Mouse (Mus musculus) hindbrain, embryonic 15.5 days (tissue): ENCODE measurements at regions not wholly inside any gene's neighbourhood (a gene's known extent, or its start where the extent isn't known, plus 50 kb on each side); places are given as distances from the start of the nearest gene placed in this dataset.

ENCODE experiments used
- ATAC-seq: fragments of 200-750 bp; cut with Nextera tagmentation; 2 replicates; pipeline ENCODE4 v1.8.0; 2017; ENCODE audit warnings: low read depth, moderate number of reproducible peaks, moderate TSS enrichment; ENCODE audit not compliant: low FRiP score
- H3K27ac ChIP-seq: fragments of 300-500 bp; sonication (generic); replicated peaks from 2 replicates; pipeline ENCODE4 v1.5.1; 2015; ENCODE audit warnings: mild to moderate bottlenecking, inconsistent platforms
- H3K27me3 ChIP-seq: fragments of 300-500 bp; sonication (generic); 2 replicates; pipeline ENCODE4 v1.6.1; 2015; ENCODE audit warnings: control low read depth, inconsistent platforms
- H3K36me3 ChIP-seq: fragments of 300-500 bp; sonication (generic); 2 replicates; pipeline ENCODE4 v1.6.1; 2015; ENCODE audit warnings: control low read depth, inconsistent platforms
- H3K4me1 ChIP-seq: fragments of 300-500 bp; sonication (generic); replicated peaks from 2 replicates; pipeline ENCODE4 v1.6.1; 2015; ENCODE audit warnings: control low read depth, inconsistent platforms
- H3K4me2 ChIP-seq: fragments of 300-500 bp; sonication (generic); 2 replicates; pipeline ENCODE4 v1.6.1; 2015; ENCODE audit warnings: moderate library complexity, mild to moderate bottlenecking, inconsistent platforms
- H3K4me3 ChIP-seq: fragments of 300-500 bp; sonication (generic); 2 replicates; pipeline ENCODE4 v1.5.1; 2015; ENCODE audit warnings: mild to moderate bottlenecking, inconsistent platforms
- H3K9ac ChIP-seq: fragments of 300-500 bp; sonication (generic); 2 replicates; pipeline ENCODE4 v1.6.1; 2015; ENCODE audit warnings: inconsistent platforms
- H3K9me3 ChIP-seq: fragments of 300-500 bp; sonication (generic); 2 replicates; pipeline ENCODE4 v1.6.1; 2016; ENCODE audit warnings: control low read depth, inconsistent platforms
- WGBS: fragments of 180-500 bp; shearing (Covaris S2); methylation state at CpG from one replicate; pipeline ENCODE4 v1.1.7; 2015; 5-methylcytosine and 5-hydroxymethylcytosine counted together

GRCm38 (mm10) chr7:83084496-83085082 is 217.5 kb downstream of the Mex3b start:
- 81% methylated on average over 6 of the region's 6 CpGs for WGBS
- no peaks in the 10 kb centered on the region for H3K27me3 ChIP-seq
- H3K4me3 ChIP-seq = no peak overlapping the region
- no peaks in the 10 kb centered on the region for H3K36me3 ChIP-seq
- ATAC-seq = no peak
- no peak overlapping the region for H3K9ac ChIP-seq
- H3K27ac ChIP-seq = no peak overlapping the region
- no peak overlapping the region for H3K4me2 ChIP-seq
- H3K9me3 ChIP-seq = no peaks in the 10 kb centered on the region
- peaks cover 6% of the 10 kb centered on the region; the same call in 1 of the 2 replicates for H3K4me1 ChIP-seq

GRCm38 (mm10) chr7:83085547-83086158 is 218.5 kb downstream of the Mex3b start:
- Histone ChIP-seq H3K4me1 (peaks cover 6% of the 10 kb centered on the region; the same call in 1 of the 2 replicates), H3K4me2 (no peak overlapping the region), H3K36me3 (no peaks in the 10 kb centered on the region), H3K9me3 (no peaks in the 10 kb centered on the region), H3K27ac (no peak overlapping the region), H3K9ac (no peak overlapping the region), H3K27me3 (no peaks in the 10 kb centered on the region), H3K4me3 (no peak overlapping the region)
- ATAC-seq = peak; percentile 65; the same call in 1 of the 2 replicates
- WGBS = 23% methylated on average over 4 of the region's 4 CpGs

GRCm38 (mm10) chr7:83087408-83087807 is 220.3 kb downstream of the Mex3b start:
- no peaks in the 10 kb centered on the region for H3K27me3 ChIP-seq
- H3K27ac ChIP-seq = no peak overlapping the region
- H3K9ac ChIP-seq = no peak overlapping the region
- no peak overlapping the region for H3K4me2 ChIP-seq
- H3K9me3 ChIP-seq = no peaks in the 10 kb centered on the region
- 85% methylated on average over 4 of the region's 4 CpGs for WGBS
- peaks cover 6% of the 10 kb centered on the region; the same call in 1 of the 2 replicates for H3K4me1 ChIP-seq
- ATAC-seq = no peak
- no peak overlapping the region for H3K4me3 ChIP-seq
- no peaks in the 10 kb centered on the region for H3K36me3 ChIP-seq

- no peaks in the 10 kb centered on the region for H3K36me3 ChIP-seq
- H3K4me3 ChIP-seq = no peak overlapping the region
- no peaks in the 10 kb centered on the region for H3K27me3 ChIP-seq
- no peak overlapping the region for H3K4me2 ChIP-seq
- no peak overlapping the region for H3K9ac ChIP-seq
- 18% methylated on average over 4 of the region's 4 CpGs for WGBS
- ATAC-seq = no peak
- H3K4me1 ChIP-seq = peaks cover 6% of the 10 kb centered on the region; the same call in 1 of the 2 replicates
- no peaks in the 10 kb centered on the region for H3K9me3 ChIP-seq
- H3K27ac ChIP-seq = no peak overlapping the region
Measured at GRCm38 (mm10) chr7:83088125-83088524, 221.0 kb downstream of the Mex3b start.

GRCm38 (mm10) chr7:83089330-83089982 is 222.3 kb downstream of the Mex3b start:
- no peak overlapping the region for H3K27ac ChIP-seq
- H3K4me3 ChIP-seq = no peak overlapping the region
- H3K4me1 ChIP-seq = peaks cover 6% of the 10 kb centered on the region; the same call in 1 of the 2 replicates
- H3K9ac ChIP-seq = no peak overlapping the region
- no peak overlapping the region for H3K4me2 ChIP-seq
- WGBS = 44% methylated on average over 8 of the region's 8 CpGs
- ATAC-seq = no peak
- no peaks in the 10 kb centered on the region for H3K9me3 ChIP-seq
- no peaks in the 10 kb centered on the region for H3K36me3 ChIP-seq
- H3K27me3 ChIP-seq = no peaks in the 10 kb centered on the region

GRCm38 (mm10) chr7:83093923-83094355 is 226.8 kb downstream of the Mex3b start:
- H3K4me3 ChIP-seq = no peak overlapping the region
- H3K9me3 ChIP-seq = no peaks in the 10 kb centered on the region
- no peak overlapping the region for H3K9ac ChIP-seq
- no peak overlapping the region for H3K4me2 ChIP-seq
- no peaks in the 10 kb centered on the region for H3K36me3 ChIP-seq
- ATAC-seq = no peak
- H3K4me1 ChIP-seq = no peaks in the 10 kb centered on the region; the same call in 1 of the 2 replicates
- WGBS = 38% methylated on average over 8 of the region's 8 CpGs
- no peak overlapping the region for H3K27ac ChIP-seq
- no peaks in the 10 kb centered on the region for H3K27me3 ChIP-seq

- Histone ChIP-seq H3K4me1 (no peaks in the 10 kb centered on the region), H3K27ac (no peak overlapping the region), H3K4me3 (no peak overlapping the region), H3K27me3 (no peaks in the 10 kb centered on the region), H3K9ac (no peak overlapping the region), H3K4me2 (no peak overlapping the region), H3K9me3 (no peaks in the 10 kb centered on the region), H3K36me3 (no peaks in the 10 kb centered on the region)
- ATAC-seq = no peak
- WGBS = 52% methylated on average over 3 of the region's 3 CpGs
Measured at GRCm38 (mm10) chr7:83094899-83095298, 227.8 kb downstream of the Mex3b start.

GRCm38 (mm10) chr7:83095593-83095992 is 228.5 kb downstream of the Mex3b start:
- no peaks in the 10 kb centered on the region for H3K9me3 ChIP-seq
- no peak for ATAC-seq
- 85% methylated on average over 3 of the region's 3 CpGs for WGBS
- H3K27ac ChIP-seq = no peak overlapping the region
- no peak overlapping the region for H3K4me3 ChIP-seq
- H3K27me3 ChIP-seq = no peaks in the 10 kb centered on the region
- no peaks in the 10 kb centered on the region for H3K4me1 ChIP-seq
- H3K9ac ChIP-seq = no peak overlapping the region
- H3K36me3 ChIP-seq = no peaks in the 10 kb centered on the region
- no peak overlapping the region for H3K4me2 ChIP-seq

GRCm38 (mm10) chr7:83104426-83104825 is 237.3 kb downstream of the Mex3b start:
- no peaks in the 10 kb centered on the region for H3K9me3 ChIP-seq
- H3K9ac ChIP-seq = no peak overlapping the region
- no peaks in the 10 kb centered on the region for H3K4me1 ChIP-seq
- H3K27ac ChIP-seq = no peak overlapping the region
- no peak overlapping the region for H3K4me2 ChIP-seq
- H3K27me3 ChIP-seq = no peaks in the 10 kb centered on the region
- no peak for ATAC-seq
- H3K4me3 ChIP-seq = no peak overlapping the region
- WGBS = 76% methylated on average over 1 of the region's 1 CpGs
- H3K36me3 ChIP-seq = no peaks in the 10 kb centered on the region

GRCm38 (mm10) chr7:83105672-83106071 is 238.5 kb downstream of the Mex3b start:
- no peaks in the 10 kb centered on the region for H3K4me1 ChIP-seq
- ATAC-seq = no peak
- H3K27me3 ChIP-seq = no peaks in the 10 kb centered on the region
- no peaks in the 10 kb centered on the region for H3K36me3 ChIP-seq
- no peaks in the 10 kb centered on the region for H3K9me3 ChIP-seq
- no peak overlapping the region for H3K27ac ChIP-seq
- no peak overlapping the region for H3K4me3 ChIP-seq
- no peak overlapping the region for H3K9ac ChIP-seq
- no peak overlapping the region for H3K4me2 ChIP-seq

- no peak for ATAC-seq
- H3K9ac ChIP-seq = no peak overlapping the region
- no peak overlapping the region for H3K4me3 ChIP-seq
- H3K4me1 ChIP-seq = 0 out of 2 replicates have a peak, but pooled peaks cover 4% of the 10 kb centered on the region
- no peaks in the 10 kb centered on the region for H3K9me3 ChIP-seq
- H3K27me3 ChIP-seq = no peaks in the 10 kb centered on the region
- H3K36me3 ChIP-seq = no peaks in the 10 kb centered on the region
- no peak overlapping the region for H3K4me2 ChIP-seq
- 0 out of 2 replicates have a peak overlapping the region, but pooled peaks have one; percentile 21 for H3K27ac ChIP-seq
- WGBS = 58% methylated on average over 6 of the region's 6 CpGs
Measured at GRCm38 (mm10) chr7:83111217-83111823, 244.2 kb downstream of the Mex3b start.

- no peaks in the 10 kb centered on the region for H3K4me1 ChIP-seq
- H3K4me2 ChIP-seq = no peak overlapping the region
- no peak for ATAC-seq
- H3K4me3 ChIP-seq = no peak overlapping the region
- H3K9me3 ChIP-seq = no peaks in the 10 kb centered on the region
- H3K27ac ChIP-seq = no peak overlapping the region
- no peaks in the 10 kb centered on the region for H3K27me3 ChIP-seq
- H3K36me3 ChIP-seq = no peaks in the 10 kb centered on the region
- 98% methylated on average over 1 of the region's 1 CpGs for WGBS
- H3K9ac ChIP-seq = no peak overlapping the region
Measured at GRCm38 (mm10) chr7:83116487-83116886, 249.4 kb downstream of the Mex3b start.
